Mouse (Mus musculus): ENCODE measurements at regions not wholly inside any gene's neighbourhood (a gene's known extent, or its start where the extent isn't known, plus 50 kb on each side); places are given as distances from the start of the nearest gene placed in this dataset.

GRCm38 (mm10) chr16:57823329-57823728, 68.8 kb upstream of the Col8a1 start:
- DNase-seq (ENCODE audit: low spot score in 2 of 2), result no peak

GRCm38 (mm10) chr16:57845416-57845815, 90.9 kb upstream of the Col8a1 start:
- DNase-seq (ENCODE audit: low spot score in 2 of 2), result no peak

GRCm38 (mm10) chr16:57846386-57846785, 91.8 kb upstream of the Col8a1 start:
- no peak for DNase-seq (ENCODE audit: low spot score in 2 of 2)

GRCm38 (mm10) chr16:57851854-57852253, 97.3 kb upstream of the Col8a1 start:
- DNase-seq (ENCODE audit: low spot score in 2 of 2), result no peak

- no peak for DNase-seq (ENCODE audit: low spot score in 2 of 2)
These were observed 98.4 kb upstream of the Col8a1 start for GRCm38 (mm10) chr16:57852838-57853460.

GRCm38 (mm10) chr16:57853751-57854150, 99.2 kb upstream of the Col8a1 start:
- no peak for DNase-seq (ENCODE audit: low spot score in 2 of 2)

GRCm38 (mm10) chr16:57857071-57857470, 102.5 kb upstream of the Col8a1 start:
- DNase-seq (ENCODE audit: low spot score in 2 of 2), result no peak

GRCm38 (mm10) chr16:57858151-57858764, 103.7 kb upstream of the Col8a1 start:
- no peak for DNase-seq (ENCODE audit: low spot score in 2 of 2)

GRCm38 (mm10) chr16:57858765-57859201, 104.2 kb upstream of the Col8a1 start:
- no peak for DNase-seq (ENCODE audit: low spot score in 2 of 2)

GRCm38 (mm10) chr16:57863206-57863860, 108.8 kb upstream of the Col8a1 start:
- no peak for DNase-seq (ENCODE audit: low spot score in 2 of 2)

GRCm38 (mm10) chr16:57876857-57877256, 122.3 kb upstream of the Col8a1 start:
- DNase-seq (ENCODE audit: low spot score in 2 of 2), result no peak

GRCm38 (mm10) chr16:57881575-57882094, 127.1 kb upstream of the Col8a1 start:
- no peak for DNase-seq (ENCODE audit: low spot score in 2 of 2)

- DNase-seq (ENCODE audit: low spot score in 2 of 2), result no peak
These were observed 133.6 kb upstream of the Col8a1 start for GRCm38 (mm10) chr16:57888138-57888537.

- DNase-seq (ENCODE audit: low spot score in 2 of 2), result no peak
These were observed 134.0 kb upstream of the Col8a1 start for GRCm38 (mm10) chr16:57888553-57888952.

GRCm38 (mm10) chr16:57890135-57890534, 135.6 kb upstream of the Col8a1 start:
- DNase-seq (ENCODE audit: low spot score in 2 of 2), result no peak

GRCm38 (mm10) chr16:57893111-57893510, 138.6 kb upstream of the Col8a1 start:
- DNase-seq (ENCODE audit: low spot score in 2 of 2), result no peak

GRCm38 (mm10) chr16:57893698-57894352, 139.3 kb upstream of the Col8a1 start:
- DNase-seq (ENCODE audit: low spot score in 2 of 2), result no peak

GRCm38 (mm10) chr16:57901006-57901405, 146.5 kb upstream of the Col8a1 start:
- no peak for DNase-seq (ENCODE audit: low spot score in 2 of 2)

- DNase-seq (ENCODE audit: low spot score in 2 of 2), result no peak
These were observed 148.0 kb upstream of the Col8a1 start for GRCm38 (mm10) chr16:57902498-57902897.

- no peak for DNase-seq (ENCODE audit: low spot score in 2 of 2)
These were observed 157.5 kb upstream of the Col8a1 start for GRCm38 (mm10) chr16:57912001-57912400.

- no peak for DNase-seq (ENCODE audit: low spot score in 2 of 2)
These were observed 160.0 kb upstream of the Col8a1 start for GRCm38 (mm10) chr16:57914506-57914905.

- DNase-seq (ENCODE audit: low spot score in 2 of 2), result no peak
These were observed 160.9 kb upstream of the Col8a1 start for GRCm38 (mm10) chr16:57915451-57915850.
